Mouse (Mus musculus): ENCODE results near the gene Adprhl1. TPM values are rescaled to one million over a fixed set of nuclear protein-coding genes. Genes with fewer than 3 reads are reported as not detected.

The Adprhl1 gene
- polyA plus RNA-seq, 1 experiment: 17.8 TPM

- no peaks in the 10 kb centered on the region for H3K79me2 ChIP-seq (ENCODE audit: control insufficient read depth, insufficient read depth)
- no peak overlapping the region for H3K4me3 ChIP-seq
- no peak for TF ChIP-seq CEBPB (IDR thresholded peaks at IDR 0.05; ENCODE audit: insufficient read depth, poor library complexity, severe bottlenecking)
- TF ChIP-seq MYOD1 (IDR thresholded peaks at IDR 0.05; ENCODE audit: control insufficient read depth in 1 of 3, insufficient read length in 2 of 3, low read depth in 2 of 3): no peak
- TF ChIP-seq SRF (IDR thresholded peaks at IDR 0.05; ENCODE audit: control insufficient read depth, insufficient read length, low read depth): no peak
- no peak for TF ChIP-seq USF1 (IDR thresholded peaks at IDR 0.05; ENCODE audit: low read depth)
- TF ChIP-seq MAX (IDR thresholded peaks at IDR 0.05; ENCODE audit: low read depth): no peak
- TF ChIP-seq POLR2AphosphoS2 (IDR thresholded peaks at IDR 0.05; ENCODE audit: insufficient read length, low read depth): no peak
- TF ChIP-seq MYOG (IDR thresholded peaks at IDR 0.05; ENCODE audit: control insufficient read depth in 1 of 3, insufficient read depth in 1 of 3, insufficient read length in 2 of 3, low read depth in 2 of 3): no peak
- no peak for TF ChIP-seq POLR2A (IDR thresholded peaks at IDR 0.05; ENCODE audit: insufficient read length, low read depth)
- no peak for TF ChIP-seq REST (IDR thresholded peaks at IDR 0.05; ENCODE audit: insufficient read depth, insufficient read length)
- TF ChIP-seq E2F4 (IDR thresholded peaks at IDR 0.05; ENCODE audit: insufficient read depth): no peak
- TF ChIP-seq TCF3 (IDR thresholded peaks at IDR 0.05; ENCODE audit: insufficient read length, low read depth): no peak
- TF ChIP-seq TCF12 (IDR thresholded peaks at IDR 0.05; ENCODE audit: insufficient read depth, poor library complexity, severe bottlenecking): no peak
- H3K36me3 ChIP-seq (ENCODE audit: control insufficient read depth, insufficient read depth): peaks cover 3% of the 10 kb centered on the region
- no peak overlapping the region for H3K4me2 ChIP-seq (ENCODE audit: low read depth)
- no peaks in the 10 kb centered on the region for H3K27me3 ChIP-seq (ENCODE audit: control insufficient read depth, insufficient read depth, insufficient read length)
- H3ac ChIP-seq (ENCODE audit: control insufficient read depth, insufficient read length): no peak overlapping the region
Measured at GRCm38 (mm10) chr8:13190235-13190634, 63.7 kb downstream of the Adprhl1 start.

- Histone ChIP-seq H3K4me2 (ENCODE audit: low read depth) (peak overlapping the region; percentile 55), H3K36me3 (ENCODE audit: control insufficient read depth, insufficient read depth) (peaks cover 5% of the 10 kb centered on the region), H3K79me2 (ENCODE audit: control insufficient read depth, insufficient read depth) (no peaks in the 10 kb centered on the region), H3ac (ENCODE audit: control insufficient read depth, insufficient read length) (no peak overlapping the region), H3K27me3 (ENCODE audit: control insufficient read depth, insufficient read depth, insufficient read length) (no peaks in the 10 kb centered on the region), H3K4me3 (no peak overlapping the region)
- TF ChIP-seq MAX (IDR thresholded peaks at IDR 0.05; ENCODE audit: low read depth) (no peak), POLR2A (IDR thresholded peaks at IDR 0.05; ENCODE audit: insufficient read length, low read depth) (no peak), TCF3 (IDR thresholded peaks at IDR 0.05; ENCODE audit: insufficient read length, low read depth) (peak; percentile 84), MYOG (IDR thresholded peaks at IDR 0.05; ENCODE audit: control insufficient read depth in 1 of 3, insufficient read depth in 1 of 3, insufficient read length in 2 of 3, low read depth in 2 of 3) (peak; percentile 82 to 98 (median 96)), TCF12 (IDR thresholded peaks at IDR 0.05; ENCODE audit: insufficient read depth, poor library complexity, severe bottlenecking) (peak; percentile 86), MYOD1 (IDR thresholded peaks at IDR 0.05; ENCODE audit: control insufficient read depth in 1 of 3, insufficient read length in 2 of 3, low read depth in 2 of 3) (peak; percentile 75 to 99 (median 91)), POLR2AphosphoS2 (IDR thresholded peaks at IDR 0.05; ENCODE audit: insufficient read length, low read depth) (peak; percentile 57), SRF (IDR thresholded peaks at IDR 0.05; ENCODE audit: control insufficient read depth, insufficient read length, low read depth) (no peak)
Measured at GRCm38 (mm10) chr8:13188857-13189256, 65.1 kb downstream of the Adprhl1 start.

GRCm38 (mm10) chr8:13188052-13188555 lies 65.9 kb downstream of the Adprhl1 start:
- Histone ChIP-seq H3K27me3 (ENCODE audit: control insufficient read depth, insufficient read depth, insufficient read length) (no peaks in the 10 kb centered on the region), H3K79me2 (ENCODE audit: control insufficient read depth, insufficient read depth) (no peaks in the 10 kb centered on the region), H3K4me3 (no peak overlapping the region), H3K4me2 (ENCODE audit: low read depth) (peak overlapping the region; percentile 50), H3K36me3 (ENCODE audit: control insufficient read depth, insufficient read depth) (peaks cover 5% of the 10 kb centered on the region), H3ac (ENCODE audit: control insufficient read depth, insufficient read length) (no peak overlapping the region)
- TF ChIP-seq E2F4 (IDR thresholded peaks at IDR 0.05; ENCODE audit: insufficient read depth) (no peak), MYOG (IDR thresholded peaks at IDR 0.05; ENCODE audit: control insufficient read depth in 1 of 3, insufficient read depth in 1 of 3, insufficient read length in 2 of 3, low read depth in 2 of 3) (peak; percentile 25 to 85 (median 54)), MYOD1 (IDR thresholded peaks at IDR 0.05; ENCODE audit: control insufficient read depth in 1 of 3, insufficient read length in 2 of 3, low read depth in 2 of 3) (peak in 2 of 3 experiments; percentile 54 to 82), USF1 (IDR thresholded peaks at IDR 0.05; ENCODE audit: low read depth) (no peak), MAX (IDR thresholded peaks at IDR 0.05; ENCODE audit: low read depth) (no peak)

GRCm38 (mm10) chr8:13187638-13188037 lies 66.3 kb downstream of the Adprhl1 start:
- H3K36me3 ChIP-seq (ENCODE audit: control insufficient read depth, insufficient read depth): peaks cover 5% of the 10 kb centered on the region
- H3ac ChIP-seq (ENCODE audit: control insufficient read depth, insufficient read length): no peak overlapping the region
- H3K79me2 ChIP-seq (ENCODE audit: control insufficient read depth, insufficient read depth): no peaks in the 10 kb centered on the region
- H3K4me2 ChIP-seq (ENCODE audit: low read depth): peak overlapping the region; percentile 50
- no peak for TF ChIP-seq MYOD1 (IDR thresholded peaks at IDR 0.05; ENCODE audit: control insufficient read depth in 1 of 3, insufficient read length in 2 of 3, low read depth in 2 of 3)
- no peak for TF ChIP-seq CEBPB (IDR thresholded peaks at IDR 0.05; ENCODE audit: insufficient read depth, poor library complexity, severe bottlenecking)
- TF ChIP-seq TCF3 (IDR thresholded peaks at IDR 0.05; ENCODE audit: insufficient read length, low read depth): no peak
- no peak for TF ChIP-seq MAX (IDR thresholded peaks at IDR 0.05; ENCODE audit: low read depth)
- no peak for TF ChIP-seq POLR2A (IDR thresholded peaks at IDR 0.05; ENCODE audit: insufficient read length, low read depth)
- no peak for TF ChIP-seq MYOG (IDR thresholded peaks at IDR 0.05; ENCODE audit: control insufficient read depth in 1 of 3, insufficient read depth in 1 of 3, insufficient read length in 2 of 3, low read depth in 2 of 3)
- no peak for TF ChIP-seq POLR2AphosphoS2 (IDR thresholded peaks at IDR 0.05; ENCODE audit: insufficient read length, low read depth)
- no peak for TF ChIP-seq SRF (IDR thresholded peaks at IDR 0.05; ENCODE audit: control insufficient read depth, insufficient read length, low read depth)
- TF ChIP-seq USF1 (IDR thresholded peaks at IDR 0.05; ENCODE audit: low read depth): no peak
- TF ChIP-seq E2F4 (IDR thresholded peaks at IDR 0.05; ENCODE audit: insufficient read depth): no peak
- TF ChIP-seq TCF12 (IDR thresholded peaks at IDR 0.05; ENCODE audit: insufficient read depth, poor library complexity, severe bottlenecking): no peak
- no peak for TF ChIP-seq REST (IDR thresholded peaks at IDR 0.05; ENCODE audit: insufficient read depth, insufficient read length)
- H3K4me3 ChIP-seq: no peak overlapping the region
- no peaks in the 10 kb centered on the region for H3K27me3 ChIP-seq (ENCODE audit: control insufficient read depth, insufficient read depth, insufficient read length)

- Histone ChIP-seq H3K79me2 (ENCODE audit: control insufficient read depth, insufficient read depth) (no peaks in the 10 kb centered on the region), H3K4me3 (no peak overlapping the region), H3K36me3 (ENCODE audit: control insufficient read depth, insufficient read depth) (peaks cover 5% of the 10 kb centered on the region), H3K27me3 (ENCODE audit: control insufficient read depth, insufficient read depth, insufficient read length) (no peaks in the 10 kb centered on the region), H3ac (ENCODE audit: control insufficient read depth, insufficient read length) (no peak overlapping the region), H3K4me2 (ENCODE audit: low read depth) (peak overlapping the region; percentile 50)
- TF ChIP-seq REST (IDR thresholded peaks at IDR 0.05; ENCODE audit: insufficient read depth, insufficient read length): no peak
- no peak for TF ChIP-seq POLR2A (IDR thresholded peaks at IDR 0.05; ENCODE audit: insufficient read length, low read depth)
- no peak for TF ChIP-seq TCF12 (IDR thresholded peaks at IDR 0.05; ENCODE audit: insufficient read depth, poor library complexity, severe bottlenecking)
- TF ChIP-seq E2F4 (IDR thresholded peaks at IDR 0.05; ENCODE audit: insufficient read depth): no peak
- TF ChIP-seq SRF (IDR thresholded peaks at IDR 0.05; ENCODE audit: control insufficient read depth, insufficient read length, low read depth): no peak
- no peak for TF ChIP-seq MAX (IDR thresholded peaks at IDR 0.05; ENCODE audit: low read depth)
- no peak for TF ChIP-seq CEBPB (IDR thresholded peaks at IDR 0.05; ENCODE audit: insufficient read depth, poor library complexity, severe bottlenecking)
- TF ChIP-seq TCF3 (IDR thresholded peaks at IDR 0.05; ENCODE audit: insufficient read length, low read depth): no peak
- no peak for TF ChIP-seq MYOD1 (IDR thresholded peaks at IDR 0.05; ENCODE audit: control insufficient read depth in 1 of 3, insufficient read length in 2 of 3, low read depth in 2 of 3)
- TF ChIP-seq MYOG (IDR thresholded peaks at IDR 0.05; ENCODE audit: control insufficient read depth in 1 of 3, insufficient read depth in 1 of 3, insufficient read length in 2 of 3, low read depth in 2 of 3): no peak
- no peak for TF ChIP-seq POLR2AphosphoS2 (IDR thresholded peaks at IDR 0.05; ENCODE audit: insufficient read length, low read depth)
Measured at GRCm38 (mm10) chr8:13187229-13187628, 66.7 kb downstream of the Adprhl1 start.
